Mouse (Mus musculus) limb, embryonic 12.5 days (tissue): ENCODE results near the gene A730009L09Rik. TPM values are rescaled to one million over a fixed set of nuclear protein-coding genes. Genes with fewer than 3 reads are reported as not detected.

Source experiments
- ATAC-seq: fragments of 200-750 bp; cut with Nextera tagmentation; 2 replicates; pipeline ENCODE4 v1.8.0; 2017; ENCODE audit warnings: low read depth, moderate TSS enrichment; ENCODE audit not compliant: insufficient number of reproducible peaks, insufficient read depth, low FRiP score, low TSS enrichment
- H3K27ac ChIP-seq: fragments of 300-500 bp; sonication (generic); 2 replicates; pipeline ENCODE4 v1.5.1; 2016; ENCODE audit warnings: mild to moderate bottlenecking, moderate library complexity
- H3K27me3 ChIP-seq: fragments of 300-500 bp; sonication (generic); 2 replicates; pipeline ENCODE4 v1.6.1; 2016; ENCODE audit warnings: mild to moderate bottlenecking, moderate library complexity
- H3K36me3 ChIP-seq: fragments of 300-500 bp; sonication (generic); 2 replicates; pipeline ENCODE4 v1.6.1; 2016; ENCODE audit warnings: mild to moderate bottlenecking, moderate library complexity
- H3K4me1 ChIP-seq: fragments of 300-500 bp; sonication (generic); replicated peaks from 2 replicates; pipeline ENCODE4 v1.6.1; 2016
- H3K4me2 ChIP-seq: fragments of 300-500 bp; sonication (generic); 2 replicates; pipeline ENCODE4 v1.6.1; 2016; ENCODE audit warnings: mild to moderate bottlenecking, moderate library complexity
- H3K4me3 ChIP-seq: fragments of 300-500 bp; sonication (generic); replicated peaks from 2 replicates; pipeline ENCODE4 v1.5.1; 2016; ENCODE audit warnings: mild to moderate bottlenecking
- H3K9ac ChIP-seq: fragments of 300-500 bp; sonication (generic); replicated peaks from 2 replicates; pipeline ENCODE4 v1.6.1; 2016; ENCODE audit warnings: mild to moderate bottlenecking, moderate library complexity
- H3K9me3 ChIP-seq: fragments of 300-500 bp; sonication (generic); 2 replicates; pipeline ENCODE4 v1.6.1; 2016; ENCODE audit warnings: mild to moderate bottlenecking, moderate library complexity
- WGBS: fragments of 180-500 bp; shearing (Covaris S2); methylation state at CpG from one replicate; pipeline ENCODE4 v1.1.7; 2016; 5-methylcytosine and 5-hydroxymethylcytosine counted together
- polyA plus RNA-seq: library from polyadenylated mRNA; unstranded; fragments of >200 nt; fragmentation: Nextera tagmentation; extraction: Ambion mirVana; gene quantifications from 2 replicates; pipeline ENCODE4 v1.2.1, GENCODE M21; 2016

Gene A730009L09Rik
- polyA plus RNA-seq, 1 experiment from 2014 or later, result not detected

- WGBS, result 83% methylated on average over 4 of the region's 4 CpGs
- Histone ChIP-seq H3K9me3 (no peaks in the 10 kb centered on the region), H3K27me3 (no peaks in the 10 kb centered on the region), H3K4me3 (no peak overlapping the region), H3K27ac (no peak overlapping the region), H3K4me2 (no peak overlapping the region), H3K36me3 (no peaks in the 10 kb centered on the region), H3K9ac (no peak overlapping the region), H3K4me1 (no peaks in the 10 kb centered on the region)
- no peak for ATAC-seq
Measured at GRCm38 (mm10) chr16:84507681-84508080, 7.2 kb upstream of the A730009L09Rik start.

GRCm38 (mm10) chr16:84521975-84522635 is 7.2 kb downstream of the A730009L09Rik start:
- Histone ChIP-seq H3K9ac (no peak overlapping the region), H3K4me3 (no peak overlapping the region), H3K4me2 (no peak overlapping the region), H3K9me3 (peaks cover 5% of the 10 kb centered on the region; the same call in 1 of the 2 replicates), H3K4me1 (no peaks in the 10 kb centered on the region), H3K27ac (no peak overlapping the region), H3K36me3 (no peaks in the 10 kb centered on the region), H3K27me3 (no peaks in the 10 kb centered on the region)
- 77% methylated on average over 11 of the region's 11 CpGs for WGBS
- ATAC-seq, result no peak

- H3K4me1 ChIP-seq, result no peaks in the 10 kb centered on the region
- no peaks in the 10 kb centered on the region for H3K27me3 ChIP-seq
- H3K36me3 ChIP-seq, result no peaks in the 10 kb centered on the region
- H3K27ac ChIP-seq, result no peak overlapping the region
- H3K9ac ChIP-seq, result no peak overlapping the region
- H3K4me2 ChIP-seq, result no peak overlapping the region
- peaks cover 5% of the 10 kb centered on the region; the same call in 1 of the 2 replicates for H3K9me3 ChIP-seq
- WGBS, result 85% methylated on average over 5 of the region's 5 CpGs
- ATAC-seq, result no peak
- no peak overlapping the region for H3K4me3 ChIP-seq
Measured at GRCm38 (mm10) chr16:84523061-84523460, 8.1 kb downstream of the A730009L09Rik start.

- Histone ChIP-seq H3K4me3 (no peak overlapping the region), H3K4me2 (no peak overlapping the region), H3K27me3 (no peaks in the 10 kb centered on the region), H3K9me3 (no peaks in the 10 kb centered on the region), H3K36me3 (no peaks in the 10 kb centered on the region), H3K4me1 (no peaks in the 10 kb centered on the region), H3K27ac (no peak overlapping the region), H3K9ac (no peak overlapping the region)
- no peak for ATAC-seq
- WGBS, result 62% methylated on average over 11 of the region's 11 CpGs
Measured at GRCm38 (mm10) chr16:84527375-84527774, 12.5 kb downstream of the A730009L09Rik start.

GRCm38 (mm10) chr16:84532803-84533202 is 17.9 kb downstream of the A730009L09Rik start:
- Histone ChIP-seq H3K27ac (no peak overlapping the region), H3K36me3 (no peaks in the 10 kb centered on the region), H3K9me3 (no peaks in the 10 kb centered on the region), H3K4me2 (no peak overlapping the region), H3K4me3 (no peak overlapping the region), H3K4me1 (no peaks in the 10 kb centered on the region), H3K9ac (no peak overlapping the region), H3K27me3 (no peaks in the 10 kb centered on the region)
- ATAC-seq, result no peak
- WGBS, result 79% methylated on average over 3 of the region's 3 CpGs

GRCm38 (mm10) chr16:84546059-84546458 is 31.1 kb downstream of the A730009L09Rik start:
- H3K4me2 ChIP-seq, result no peak overlapping the region
- H3K9me3 ChIP-seq, result no peaks in the 10 kb centered on the region
- H3K27ac ChIP-seq, result no peak overlapping the region
- H3K36me3 ChIP-seq, result no peaks in the 10 kb centered on the region
- no peak overlapping the region for H3K9ac ChIP-seq
- no peaks in the 10 kb centered on the region for H3K27me3 ChIP-seq
- WGBS, result 91% methylated on average over 4 of the region's 4 CpGs
- no peak overlapping the region for H3K4me3 ChIP-seq
- no peak for ATAC-seq
- H3K4me1 ChIP-seq, result no peaks in the 10 kb centered on the region

GRCm38 (mm10) chr16:84549122-84549521 is 34.2 kb downstream of the A730009L09Rik start:
- no peak overlapping the region for H3K9ac ChIP-seq
- ATAC-seq, result no peak
- H3K4me3 ChIP-seq, result no peak overlapping the region
- H3K27ac ChIP-seq, result no peak overlapping the region
- no peaks in the 10 kb centered on the region for H3K27me3 ChIP-seq
- H3K9me3 ChIP-seq, result no peaks in the 10 kb centered on the region
- H3K36me3 ChIP-seq, result no peaks in the 10 kb centered on the region
- WGBS, result 23% methylated on average over 9 of the region's 9 CpGs
- H3K4me2 ChIP-seq, result peak overlapping the region; percentile 28
- no peaks in the 10 kb centered on the region for H3K4me1 ChIP-seq

- H3K9ac ChIP-seq, result no peak overlapping the region
- no peaks in the 10 kb centered on the region for H3K4me1 ChIP-seq
- WGBS, result 76% methylated on average over 5 of the region's 5 CpGs
- H3K27ac ChIP-seq, result no peak overlapping the region
- H3K36me3 ChIP-seq, result no peaks in the 10 kb centered on the region
- H3K4me2 ChIP-seq, result no peak overlapping the region
- no peak overlapping the region for H3K4me3 ChIP-seq
- no peaks in the 10 kb centered on the region for H3K9me3 ChIP-seq
- no peaks in the 10 kb centered on the region for H3K27me3 ChIP-seq
- no peak for ATAC-seq
Measured at GRCm38 (mm10) chr16:84550445-84550844, 35.5 kb downstream of the A730009L09Rik start.

- Histone ChIP-seq H3K9ac (no peak overlapping the region), H3K27me3 (no peaks in the 10 kb centered on the region), H3K4me3 (no peak overlapping the region), H3K27ac (no peak overlapping the region), H3K4me1 (no peaks in the 10 kb centered on the region), H3K4me2 (no peak overlapping the region), H3K36me3 (no peaks in the 10 kb centered on the region), H3K9me3 (no peaks in the 10 kb centered on the region)
- 86% methylated on average over 13 of the region's 13 CpGs for WGBS
- no peak for ATAC-seq
Measured at GRCm38 (mm10) chr16:84553981-84554380, 39.1 kb downstream of the A730009L09Rik start.

- ATAC-seq, result no peak
- WGBS, result 54% methylated on average over 20 of the region's 20 CpGs
- Histone ChIP-seq H3K9ac (no peak overlapping the region), H3K4me2 (no peak overlapping the region), H3K27me3 (no peaks in the 10 kb centered on the region), H3K4me3 (no peak overlapping the region), H3K27ac (no peak overlapping the region), H3K4me1 (no peaks in the 10 kb centered on the region), H3K36me3 (no peaks in the 10 kb centered on the region), H3K9me3 (no peaks in the 10 kb centered on the region)
Measured at GRCm38 (mm10) chr16:84558113-84558917, 43.4 kb downstream of the A730009L09Rik start.

GRCm38 (mm10) chr16:84559569-84560278 is 44.8 kb downstream of the A730009L09Rik start:
- H3K4me2 ChIP-seq, result no peak overlapping the region

More at GRCm38 (mm10) chr16:84559569-84560278, 44.8 kb downstream of the A730009L09Rik start:
- Histone ChIP-seq H3K9ac (no peak overlapping the region), H3K9me3 (no peaks in the 10 kb centered on the region), H3K4me1 (no peaks in the 10 kb centered on the region), H3K36me3 (no peaks in the 10 kb centered on the region), H3K4me3 (no peak overlapping the region), H3K27ac (no peak overlapping the region), H3K27me3 (no peaks in the 10 kb centered on the region)
- ATAC-seq, result no peak
- 36% methylated on average over 9 of the region's 9 CpGs for WGBS
